Mouse (Mus musculus): ENCODE results near the gene Shisa9.

DNA sequence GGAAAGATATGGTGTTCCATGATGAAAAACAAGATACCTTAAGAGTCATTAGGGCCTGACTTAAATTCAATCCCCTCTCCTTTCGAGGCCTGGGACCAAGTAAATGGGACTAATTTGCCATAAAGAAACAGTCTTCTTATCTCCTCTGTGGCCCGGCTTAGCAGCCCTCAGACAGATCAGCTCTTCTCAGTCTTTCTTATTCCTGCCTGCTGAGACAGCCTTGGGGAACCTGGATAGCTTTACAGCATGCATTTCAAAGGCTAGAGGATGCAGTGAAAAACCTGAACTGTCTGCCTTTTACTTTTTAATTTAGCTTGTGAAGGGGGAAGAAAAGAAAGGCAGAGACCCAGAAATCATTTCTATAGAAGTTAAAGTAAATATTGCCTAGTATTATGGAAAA lies 275.4 kb downstream of the Shisa9 start:
- no peak for TF ChIP-seq CTCF (IDR thresholded peaks at IDR 0.05; ENCODE audit: control insufficient read depth, insufficient read depth, insufficient replicate concordance, low read depth, low read length)
- TF ChIP-seq POLR2A (IDR thresholded peaks at IDR 0.05; ENCODE audit: control insufficient read depth, low read depth, low read length), result no peak

Data from testis, adult 2 months (tissue).